Mouse (Mus musculus): ENCODE data around the gene Rnf24. TPM values are rescaled to one million over a fixed set of nuclear protein-coding genes. Genes with fewer than 3 reads are reported as not detected.
A peak's percentile ranks its signal among the peaks of the same experiment; 100 is the strongest.

Rnf24 gene
- polyA plus RNA-seq, 1 experiment from 2014 or later, result 4.4 TPM

GRCm38 (mm10) chr2:131371811-131372210, 19.1 kb upstream of the Rnf24 start:
- no peaks in the 10 kb centered on the region for H3K36me3 ChIP-seq
- H3K9ac ChIP-seq, result no peak overlapping the region
- H3K4me1 ChIP-seq, result no peaks in the 10 kb centered on the region
- no peaks in the 10 kb centered on the region for H3K9me3 ChIP-seq
- 90% methylated on average over 4 of the region's 4 CpGs for WGBS
- no peak for ATAC-seq (ENCODE audit: borderline replicate concordance, extremely low read depth, low FRiP score, low TSS enrichment)
- no peaks in the 10 kb centered on the region for H3K27me3 ChIP-seq
- H3K27ac ChIP-seq, result no peak overlapping the region
- H3K4me3 ChIP-seq, result no peak overlapping the region
- no peak overlapping the region for H3K4me2 ChIP-seq

- ATAC-seq (ENCODE audit: borderline replicate concordance, extremely low read depth, low FRiP score, low TSS enrichment), result no peak
- Histone ChIP-seq H3K27ac (no peak overlapping the region), H3K4me3 (no peak overlapping the region), H3K9me3 (no peaks in the 10 kb centered on the region), H3K4me2 (no peak overlapping the region), H3K4me1 (no peaks in the 10 kb centered on the region), H3K27me3 (no peaks in the 10 kb centered on the region), H3K36me3 (no peaks in the 10 kb centered on the region), H3K9ac (no peak overlapping the region)
- 32% methylated on average over 3 of the region's 3 CpGs for WGBS
Measured at GRCm38 (mm10) chr2:131370828-131371227, 18.1 kb upstream of the Rnf24 start.

- Histone ChIP-seq H3K27me3 (no peaks in the 10 kb centered on the region), H3K9me3 (no peaks in the 10 kb centered on the region), H3K4me2 (no peak overlapping the region), H3K9ac (no peak overlapping the region), H3K36me3 (no peaks in the 10 kb centered on the region), H3K4me3 (no peak overlapping the region), H3K4me1 (no peaks in the 10 kb centered on the region), H3K27ac (no peak overlapping the region)
- ATAC-seq (ENCODE audit: borderline replicate concordance, extremely low read depth, low FRiP score, low TSS enrichment), result no peak
- 63% methylated on average over 6 of the region's 6 CpGs for WGBS
Measured at GRCm38 (mm10) chr2:131364689-131365088, 12.0 kb upstream of the Rnf24 start.

- Histone ChIP-seq H3K27me3 (no peaks in the 10 kb centered on the region), H3K27ac (no peak overlapping the region), H3K36me3 (no peaks in the 10 kb centered on the region), H3K9me3 (no peaks in the 10 kb centered on the region), H3K4me3 (no peak overlapping the region), H3K4me2 (no peak overlapping the region), H3K9ac (no peak overlapping the region), H3K4me1 (peaks cover under 1% of the 10 kb centered on the region; the same call in 1 of the 2 replicates)
- ATAC-seq (ENCODE audit: borderline replicate concordance, extremely low read depth, low FRiP score, low TSS enrichment), result no peak
Measured at GRCm38 (mm10) chr2:131358481-131358880, 5.8 kb upstream of the Rnf24 start.

GRCm38 (mm10) chr2:131354049-131354448, 1.4 kb upstream of the Rnf24 start:
- no peak overlapping the region for H3K4me3 ChIP-seq
- no peaks in the 10 kb centered on the region for H3K27me3 ChIP-seq
- no peak for ATAC-seq (ENCODE audit: borderline replicate concordance, extremely low read depth, low FRiP score, low TSS enrichment)
- no peak overlapping the region for H3K4me2 ChIP-seq
- no peaks in the 10 kb centered on the region for H3K9me3 ChIP-seq
- no peak overlapping the region for H3K27ac ChIP-seq
- peaks cover 11% of the 10 kb centered on the region for H3K4me1 ChIP-seq
- 52% methylated on average over 6 of the region's 6 CpGs for WGBS
- no peak overlapping the region for H3K9ac ChIP-seq
- H3K36me3 ChIP-seq, result no peaks in the 10 kb centered on the region

GRCm38 (mm10) chr2:131353564-131353915, 848 bp upstream of the Rnf24 start:
- 5% methylated on average over 3 of the region's 3 CpGs for WGBS
- no peaks in the 10 kb centered on the region for H3K27me3 ChIP-seq

GRCm38 (mm10) chr2:131351968-131352746, 535 bp downstream of the Rnf24 start:
- H3K9ac ChIP-seq, result peak overlapping the region; percentile 94
- no peaks in the 10 kb centered on the region for H3K36me3 ChIP-seq
- no peaks in the 10 kb centered on the region for H3K9me3 ChIP-seq
- ATAC-seq (ENCODE audit: borderline replicate concordance, extremely low read depth, low FRiP score, low TSS enrichment), result no peak; the same call in none of the 2 replicates
- peaks cover 15% of the 10 kb centered on the region for H3K4me1 ChIP-seq
- peak overlapping the region; percentile 73 for H3K4me2 ChIP-seq
- H3K4me3 ChIP-seq, result peak overlapping the region; percentile 96
- WGBS, result 1% methylated on average over 51 of the region's 51 CpGs
- H3K27ac ChIP-seq, result peak overlapping the region; percentile 85
- H3K27me3 ChIP-seq, result no peaks in the 10 kb centered on the region

More at GRCm38 (mm10) chr2:131353564-131353915, 848 bp upstream of the Rnf24 start:
- peak overlapping the region; percentile 96 for H3K4me3 ChIP-seq
- H3K36me3 ChIP-seq, result no peaks in the 10 kb centered on the region
- peaks cover 11% of the 10 kb centered on the region for H3K4me1 ChIP-seq
- H3K9me3 ChIP-seq, result no peaks in the 10 kb centered on the region
- no peak overlapping the region; the same call in 1 of the 2 replicates for H3K9ac ChIP-seq
- H3K4me2 ChIP-seq, result peak overlapping the region; percentile 73
- no peak for ATAC-seq (ENCODE audit: borderline replicate concordance, extremely low read depth, low FRiP score, low TSS enrichment)
- peak overlapping the region; percentile 37; the same call in 1 of the 2 replicates for H3K27ac ChIP-seq

GRCm38 (mm10) chr2:131351471-131351870, 1.2 kb downstream of the Rnf24 start:
- Histone ChIP-seq H3K9ac (peak overlapping the region; percentile 94; the same call in 1 of the 2 replicates), H3K27ac (no peak overlapping the region), H3K4me1 (peaks cover 15% of the 10 kb centered on the region), H3K27me3 (no peaks in the 10 kb centered on the region), H3K4me3 (peak overlapping the region; percentile 96), H3K9me3 (no peaks in the 10 kb centered on the region), H3K4me2 (peak overlapping the region; percentile 73), H3K36me3 (no peaks in the 10 kb centered on the region)
- no peak for ATAC-seq (ENCODE audit: borderline replicate concordance, extremely low read depth, low FRiP score, low TSS enrichment)
- WGBS, result 16% methylated on average over 10 of the region's 10 CpGs

- Histone ChIP-seq H3K27me3 (no peaks in the 10 kb centered on the region), H3K9me3 (no peaks in the 10 kb centered on the region), H3K36me3 (no peaks in the 10 kb centered on the region), H3K9ac (no peak overlapping the region), H3K4me2 (no peak overlapping the region), H3K4me1 (peaks cover 19% of the 10 kb centered on the region), H3K4me3 (no peak overlapping the region), H3K27ac (no peak overlapping the region)
- no peak for ATAC-seq (ENCODE audit: borderline replicate concordance, extremely low read depth, low FRiP score, low TSS enrichment)
- 76% methylated on average over 6 of the region's 6 CpGs for WGBS
Measured at GRCm38 (mm10) chr2:131350301-131350700, 2.4 kb downstream of the Rnf24 start.

GRCm38 (mm10) chr2:131345556-131345955, 7.1 kb downstream of the Rnf24 start:
- no peak overlapping the region for H3K4me3 ChIP-seq
- H3K4me1 ChIP-seq, result peaks cover 11% of the 10 kb centered on the region; the same call in 1 of the 2 replicates
- 51% methylated on average over 3 of the region's 3 CpGs for WGBS
- H3K36me3 ChIP-seq, result no peaks in the 10 kb centered on the region
- no peak overlapping the region for H3K4me2 ChIP-seq
- no peaks in the 10 kb centered on the region for H3K9me3 ChIP-seq
- H3K27me3 ChIP-seq, result no peaks in the 10 kb centered on the region
- H3K27ac ChIP-seq, result no peak overlapping the region; the same call in 1 of the 2 replicates
- no peak overlapping the region for H3K9ac ChIP-seq
- no peak for ATAC-seq (ENCODE audit: borderline replicate concordance, extremely low read depth, low FRiP score, low TSS enrichment)

- no peaks in the 10 kb centered on the region for H3K27me3 ChIP-seq
- H3K27ac ChIP-seq, result peak overlapping the region; percentile 64; the same call in 1 of the 2 replicates
- H3K4me2 ChIP-seq, result no peak overlapping the region
- H3K36me3 ChIP-seq, result no peaks in the 10 kb centered on the region
- no peak overlapping the region for H3K4me3 ChIP-seq
- H3K9me3 ChIP-seq, result no peaks in the 10 kb centered on the region
- H3K4me1 ChIP-seq, result peaks cover 11% of the 10 kb centered on the region; the same call in 1 of the 2 replicates
- 0 out of 2 replicates have a peak, but pooled peaks have one; percentile 11 for ATAC-seq (ENCODE audit: borderline replicate concordance, extremely low read depth, low FRiP score, low TSS enrichment)
- 58% methylated on average over 3 of the region's 3 CpGs for WGBS
- H3K9ac ChIP-seq, result no peak overlapping the region
Measured at GRCm38 (mm10) chr2:131344449-131344848, 8.2 kb downstream of the Rnf24 start.

- Histone ChIP-seq H3K4me2 (no peak overlapping the region), H3K36me3 (no peaks in the 10 kb centered on the region), H3K27ac (no peak overlapping the region), H3K4me3 (no peak overlapping the region), H3K4me1 (no peaks in the 10 kb centered on the region), H3K9me3 (no peaks in the 10 kb centered on the region), H3K27me3 (no peaks in the 10 kb centered on the region), H3K9ac (no peak overlapping the region)
- WGBS, result 79% methylated on average over 6 of the region's 6 CpGs
- ATAC-seq (ENCODE audit: borderline replicate concordance, extremely low read depth, low FRiP score, low TSS enrichment), result no peak
Measured at GRCm38 (mm10) chr2:131337602-131338001, 15.1 kb downstream of the Rnf24 start.
